Mouse (Mus musculus): Measurements from ENCODE around the gene Parva.

GRCm38 (mm10) chr7:112439846-112440245, 12.5 kb downstream of the Parva start:
- TF ChIP-seq POLR2A (IDR thresholded peaks at IDR 0.05; ENCODE audit: borderline replicate concordance, extremely low read depth, low read depth, low read length) (no peak), CTCF (IDR thresholded peaks at IDR 0.05; ENCODE audit: insufficient read depth, low read length) (no peak)

All from lung, adult 2 months (tissue).